Mouse (Mus musculus): ENCODE results near the gene Cd7.
A peak's percentile ranks its signal among the peaks of the same experiment; 100 is the strongest.

Gene Cd7

DNA sequence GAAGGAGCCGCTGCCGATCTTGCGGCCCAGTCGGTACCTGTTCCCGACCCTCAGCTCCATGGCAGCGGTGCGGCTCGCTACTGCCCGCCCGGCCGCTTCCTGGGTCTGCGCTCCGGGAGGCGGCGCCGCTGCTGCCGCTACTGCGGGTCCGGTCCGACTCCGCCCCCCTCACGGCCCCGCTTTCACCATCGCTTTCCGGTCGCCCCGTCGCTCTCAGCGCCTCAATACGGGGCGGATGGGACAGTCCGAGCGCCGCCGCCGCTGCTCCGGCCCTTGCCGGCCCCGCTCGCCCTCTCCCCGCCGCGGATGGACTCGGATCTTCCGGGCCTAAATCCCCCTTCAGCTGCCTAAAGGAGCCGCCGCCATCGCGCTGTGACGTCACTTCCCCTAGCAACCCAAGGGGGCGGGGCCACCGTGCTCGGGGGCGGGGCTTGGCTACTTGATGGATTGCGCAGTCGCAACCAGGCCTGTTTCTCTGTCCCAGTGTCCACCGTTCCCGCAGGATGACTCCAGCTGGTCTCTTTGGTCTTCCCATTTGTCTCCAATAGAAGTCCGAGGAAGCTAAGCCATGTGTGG is 48.2 kb downstream of the Cd7 start, which contains the start of gene Csnk1d:
Gene Csnk1d (minus strand): TSS at position 380 of the 576 bp plus-strand sequence.
- DNase-seq (ENCODE audit: low read depth), result peak; percentile 96

DNA sequence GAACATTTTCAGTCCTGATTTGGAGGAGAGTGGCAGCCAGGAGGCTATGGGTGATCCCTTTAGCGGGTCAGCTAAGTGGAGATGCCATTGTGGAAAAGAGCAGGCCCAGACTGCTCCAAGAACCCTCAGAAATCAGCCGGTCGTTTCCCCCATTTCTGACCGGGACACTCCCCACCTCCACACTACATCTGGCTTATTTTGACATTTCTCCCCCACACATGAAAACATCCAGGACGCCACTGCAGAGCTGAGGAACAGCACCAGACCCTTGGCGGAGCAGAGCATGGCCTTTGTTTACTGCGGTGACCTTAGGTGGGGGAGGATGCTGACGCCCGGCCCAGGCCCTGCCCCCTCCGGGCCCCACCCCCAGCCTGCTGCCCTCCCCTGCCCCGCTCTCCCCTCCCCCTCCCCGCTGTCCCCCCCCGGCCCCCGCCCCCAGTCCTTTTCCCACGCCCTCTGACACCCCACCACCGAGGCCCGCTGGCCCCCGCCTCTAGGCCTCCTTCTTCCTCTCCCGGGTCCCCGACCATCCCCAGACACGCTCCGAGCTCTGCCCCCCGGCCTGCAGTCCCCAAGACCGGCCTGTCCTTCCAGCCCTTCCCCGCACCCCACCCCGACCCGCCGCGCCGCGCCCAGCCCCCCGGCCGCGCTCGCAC is 49.0 kb downstream of the Cd7 start:
- DNase-seq (ENCODE audit: low read depth), result peak; percentile 56

DNA sequence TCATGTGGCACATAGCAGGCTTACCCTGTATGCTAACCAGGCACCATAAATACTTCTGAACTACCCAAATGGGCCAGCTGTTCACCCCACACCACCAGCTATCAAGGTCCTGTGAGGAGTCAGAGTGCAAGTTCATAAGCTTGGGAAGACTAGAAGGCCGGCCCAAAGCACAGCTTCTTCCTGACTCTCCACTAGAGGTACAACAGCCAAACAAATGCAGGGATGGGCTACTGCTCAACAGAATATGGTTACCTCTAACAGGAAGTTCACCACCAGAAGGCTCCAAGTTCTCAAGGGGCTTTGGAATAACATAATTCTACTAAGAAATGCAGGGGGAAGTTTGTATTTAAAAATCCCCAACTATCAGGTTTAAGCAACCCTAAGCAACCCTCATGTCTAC is 49.7 kb downstream of the Cd7 start:
- DNase-seq (ENCODE audit: low read depth), result peak; percentile 46

DNA sequence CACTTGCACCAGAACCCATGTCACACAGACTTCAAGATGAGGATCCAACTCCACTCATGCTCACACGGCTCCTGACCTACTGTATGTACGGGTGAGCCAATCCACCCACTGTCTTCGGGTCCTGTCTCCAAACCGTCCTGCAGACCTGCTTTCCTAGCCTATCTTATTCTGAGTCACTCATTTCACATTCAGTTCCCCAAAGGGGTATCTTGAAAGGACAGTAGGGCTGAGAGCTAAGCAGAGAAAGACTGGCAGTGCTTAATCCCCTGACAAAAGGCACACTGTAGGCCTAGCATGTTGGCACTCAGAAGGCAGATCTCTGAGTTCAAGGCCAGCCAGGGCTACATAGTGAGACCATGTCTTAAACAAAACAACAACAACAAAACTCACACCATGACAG is 50.8 kb downstream of the Cd7 start:
- DNase-seq (ENCODE audit: low read depth), result no peak

DNA sequence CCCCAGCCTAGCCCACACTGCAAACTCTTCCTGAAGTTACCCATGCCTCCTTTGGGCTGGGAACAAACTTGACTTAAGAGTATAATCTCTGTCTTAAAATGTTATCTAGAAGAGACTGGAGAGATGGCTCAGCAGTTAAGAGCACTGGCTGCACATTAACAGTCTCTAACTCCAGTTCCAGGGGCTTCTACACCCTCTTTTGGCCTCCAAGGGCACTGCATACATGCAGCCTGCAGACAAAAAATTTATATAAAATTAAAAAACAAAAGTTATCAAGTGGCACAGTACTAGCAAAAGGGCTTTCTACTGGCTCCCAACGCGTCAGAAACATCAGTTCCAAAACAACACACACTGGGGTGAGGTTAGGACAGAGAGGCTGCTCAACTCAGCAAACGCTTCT is 51.6 kb downstream of the Cd7 start:
- DNase-seq (ENCODE audit: low read depth), result peak; percentile 32

Measured in 416B (cell line).